ENCODE assay signal across 8 mouse cellular contexts in the genomic region with DNA sequence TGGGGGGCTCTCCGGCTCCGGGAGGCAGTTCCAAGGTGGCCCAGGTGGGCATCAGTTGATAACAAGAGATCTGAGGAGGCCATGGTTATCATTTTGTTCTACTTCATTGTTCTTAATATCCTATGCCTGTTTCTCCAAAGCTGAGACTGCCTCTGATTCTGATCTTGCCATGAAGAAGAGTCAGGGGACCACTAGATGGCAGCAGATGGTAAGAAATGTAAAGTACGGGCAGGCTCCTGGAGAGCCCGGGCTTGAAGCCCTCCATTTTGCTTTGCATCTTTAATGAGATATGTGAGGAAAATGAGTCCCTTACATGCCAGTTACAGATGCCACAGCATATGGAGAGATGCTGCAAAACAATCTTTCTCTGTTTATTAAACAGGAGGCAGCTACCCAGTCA.
DNase-seq lines count a peak whose midpoint lies in the region; ATAC-seq and TF ChIP-seq lines count a peak whose summit lies in the region.

No protein-coding gene starts in this region.

- POLR2A ChIA-PET in Patski (lab: Charles Lee) = no interaction called here

- no peak overlapping the region for H3K9ac ChIP-seq in forebrain, embryonic 15.5 days (replicated peaks)
- no peak overlapping the region for H3K9ac ChIP-seq in hindbrain, embryonic 16.5 days (ENCODE audit: low read depth, low read length)

- ATAC-seq in Patski = no peak
- peak; percentile 87 for ATAC-seq in forebrain, embryonic 15.5 days (replicated peaks)
- ATAC-seq in hindbrain, embryonic 16.5 days = peak; percentile 82
- no peak for ATAC-seq in activated CD4-positive, CD25-positive, alpha-beta regulatory T cell, adult 4 months

- peak overlapping the region; percentile 66 for H3K27ac ChIP-seq in forebrain, embryonic 15.5 days (replicated peaks)
- peak overlapping the region; percentile 24; the same call in 1 of the 2 replicates for H3K27ac ChIP-seq in hindbrain, embryonic 16.5 days (ENCODE audit: low read depth, low read length)
- H3K27ac ChIP-seq in midbrain, embryonic 10.5 days (replicated peaks) = 0 out of 2 replicates have a peak overlapping the region, but pooled peaks have one; percentile 28

- H3K4me3 ChIP-seq in forebrain, embryonic 15.5 days = no peak overlapping the region
- no peak overlapping the region for H3K4me3 ChIP-seq in hindbrain, embryonic 16.5 days (ENCODE audit: low read length)
- H3K4me3 ChIP-seq in midbrain, embryonic 10.5 days = no peak overlapping the region

- WGBS in forebrain, embryonic 15.5 days = 27% methylated on average over 4 of the region's 4 CpGs
- WGBS in hindbrain, embryonic 16.5 days = 22% methylated on average over 4 of the region's 4 CpGs
- WGBS in midbrain, embryonic 10.5 days = 21% methylated on average over 4 of the region's 4 CpGs

- no peaks in the 10 kb centered on the region for H3K9me3 ChIP-seq in forebrain, embryonic 15.5 days
- no peaks in the 10 kb centered on the region for H3K9me3 ChIP-seq in hindbrain, embryonic 16.5 days (ENCODE audit: control insufficient read depth, low read length)
- no peaks in the 10 kb centered on the region for H3K9me3 ChIP-seq in midbrain, embryonic 10.5 days (replicated peaks)

- peaks cover 17% of the 10 kb centered on the region for H3K4me1 ChIP-seq in forebrain, embryonic 15.5 days
- peaks cover 8% of the 10 kb centered on the region for H3K4me1 ChIP-seq in hindbrain, embryonic 16.5 days (ENCODE audit: control insufficient read depth, insufficient read depth, low read depth, low read length)
- H3K4me1 ChIP-seq in midbrain, embryonic 10.5 days = peaks cover 10% of the 10 kb centered on the region

- in situ Hi-C loops in Patski (cut with MboI; ENCODE audit: low pct_unique_long_range_greater_than_20kb) = loop anchor here (5.0 to 25.0 kb wide), 2 partner anchors 353 to 393 kb away; partner anchors contain the start of gene Slc7a7

- CTCF ChIA-PET in Patski (lab: Charles Lee) = interaction anchor here (1.0 to 7.5 kb wide), 8 partner anchors 19 to 353 kb away, joined by 3 to 77 read pairs (median 5); no protein-coding TSS in a partner anchor

- no peaks in the 10 kb centered on the region for H3K27me3 ChIP-seq in Patski
- H3K27me3 ChIP-seq in forebrain, embryonic 15.5 days = no peaks in the 10 kb centered on the region
- no peaks in the 10 kb centered on the region for H3K27me3 ChIP-seq in hindbrain, embryonic 16.5 days (replicated peaks; ENCODE audit: control insufficient read depth, insufficient read depth, low read length)
- H3K27me3 ChIP-seq in midbrain, embryonic 10.5 days (ENCODE audit: low read depth, poor library complexity, severe bottlenecking) = no peaks in the 10 kb centered on the region

- H3K36me3 ChIP-seq in forebrain, embryonic 15.5 days = no peaks in the 10 kb centered on the region
- H3K36me3 ChIP-seq in hindbrain, embryonic 16.5 days (ENCODE audit: control insufficient read depth, insufficient read depth, low read length) = no peaks in the 10 kb centered on the region
- H3K36me3 ChIP-seq in midbrain, embryonic 10.5 days = no peaks in the 10 kb centered on the region

- peak; percentile 86 for TF ChIP-seq CTCF in Patski (IDR thresholded peaks at IDR 0.05)

- no peak overlapping the region for H3K4me2 ChIP-seq in forebrain, embryonic 15.5 days (replicated peaks)
- H3K4me2 ChIP-seq in hindbrain, embryonic 16.5 days (ENCODE audit: low read length) = no peak overlapping the region

- DNase-seq in Patski (ENCODE audit: low read depth, low spot score) = no peak
- DNase-seq in cerebellum, adult 11 months = peak; percentile 27
- DNase-seq in layer of hippocampus, postnatal 36 days = peak; percentile 65 to 76
- peak; percentile 75 for DNase-seq in midbrain, embryonic 10.5 days (ENCODE audit: low spot score)
- DNase-seq in right cerebral cortex, postnatal 25 days = peak; percentile 63

Comparison
In these comparisons a context has a peak if more than half of its experiments do, and no peak if none do; other contexts are left out.
1. ATAC-seq: peak in forebrain, embryonic 15.5 days (single experiment) and hindbrain, embryonic 16.5 days (single experiment); none in Patski (single experiment) and activated CD4-positive, CD25-positive, alpha-beta regulatory T cell, adult 4 months (single experiment).
2. Peak in every context shown above with its lines, with median percentiles within 50 percentile points of each other: H3K27ac ChIP-seq.